Mouse (Mus musculus): ENCODE data around the gene Nphp4.

Nphp4 gene

GRCm38 (mm10) chr4:152477466-152478223 is 1.1 kb downstream of the Nphp4 start, which contains the start of gene Kcnab2:
Gene Kcnab2, minus strand, starts transcription at chr4:152477871.
- DNase-seq (ENCODE audit: low spot score in 2 of 2), result peak; percentile 100

GRCm38 (mm10) chr4:152478224-152478567 is 1.7 kb downstream of the Nphp4 start:
- DNase-seq (ENCODE audit: low spot score in 2 of 2), result no peak

DNA sequence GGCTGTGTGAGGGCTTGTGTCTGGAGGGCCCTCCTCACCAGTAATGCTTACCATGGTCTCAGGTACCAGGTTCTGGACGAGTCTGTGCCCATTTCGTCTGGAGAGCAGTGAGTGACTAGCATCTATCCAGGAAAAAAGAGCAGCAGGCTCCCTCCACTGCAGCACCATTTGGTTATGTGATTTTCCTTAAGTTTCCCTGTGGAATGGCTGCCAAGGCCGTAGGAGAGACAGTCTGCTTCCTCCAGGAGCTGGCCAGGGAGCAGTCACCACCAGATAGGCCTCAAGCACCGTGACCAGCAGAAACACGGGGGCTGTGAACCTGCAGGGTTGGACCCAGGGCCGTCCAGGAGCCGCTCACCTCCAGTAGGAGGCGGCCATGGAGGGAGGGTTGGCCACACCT is 3.9 kb downstream of the Nphp4 start:
- DNase-seq (ENCODE audit: low spot score in 2 of 2), result no peak

DNA sequence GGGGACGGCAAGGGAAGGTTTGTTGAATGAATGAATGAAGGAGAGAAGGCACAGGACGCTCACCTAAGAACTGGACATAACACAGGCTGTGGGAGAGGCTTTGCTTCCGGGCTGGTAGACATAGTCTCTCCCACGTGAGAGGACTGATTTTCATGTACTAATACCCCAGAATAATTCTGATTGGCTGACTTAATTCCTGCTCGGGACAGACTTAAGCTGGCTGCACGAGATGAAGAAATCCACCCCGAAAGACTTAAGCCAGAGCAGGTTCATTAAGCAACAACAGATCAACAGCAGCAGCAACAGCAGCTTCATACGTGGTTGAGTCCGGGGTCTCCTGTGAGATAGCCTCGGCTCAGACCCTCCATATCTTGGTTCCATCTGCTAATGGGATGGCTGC is 11.5 kb downstream of the Nphp4 start:
- no peak for DNase-seq (ENCODE audit: low spot score in 2 of 2)

GRCm38 (mm10) chr4:152490311-152490710 is 13.8 kb downstream of the Nphp4 start:
- no peak for DNase-seq (ENCODE audit: low spot score in 2 of 2)

DNA sequence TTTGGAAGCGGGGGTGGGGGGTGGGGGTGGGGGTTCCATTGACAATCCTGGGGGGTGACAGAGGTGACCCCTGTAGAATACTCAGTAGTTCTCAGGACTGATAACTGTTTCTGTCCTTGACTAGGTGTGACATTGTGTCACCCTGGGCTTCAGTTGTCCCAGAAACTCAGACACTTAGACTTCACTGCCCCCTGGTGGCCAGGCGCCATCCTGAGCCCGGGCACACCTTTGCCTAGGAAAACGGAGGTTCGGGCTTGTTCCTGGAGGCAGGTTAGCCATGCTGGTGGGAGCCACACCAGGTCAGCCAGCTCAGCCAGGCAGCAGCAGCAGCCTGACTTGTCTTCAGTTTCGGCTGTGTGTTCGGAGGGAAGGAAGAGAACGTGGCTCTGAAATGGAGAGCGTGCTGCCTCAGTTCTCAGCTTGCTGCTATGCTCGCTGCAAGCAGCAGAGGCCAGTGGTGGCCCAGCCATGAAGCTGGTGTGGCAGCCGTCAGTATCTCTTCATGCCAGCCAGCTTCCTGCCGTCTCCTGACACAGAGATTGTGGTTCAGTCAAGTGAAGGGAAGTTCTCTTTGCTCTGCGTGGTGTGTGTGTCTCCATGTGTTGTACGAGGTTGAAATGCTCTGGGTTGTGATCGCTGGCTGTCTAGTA is 14.9 kb downstream of the Nphp4 start:
- peak; percentile 56 to 70 for DNase-seq (ENCODE audit: low spot score in 2 of 2)

- DNase-seq (ENCODE audit: low spot score in 2 of 2), result no peak
Measured at GRCm38 (mm10) chr4:152494360-152494879, 17.9 kb downstream of the Nphp4 start.

DNA sequence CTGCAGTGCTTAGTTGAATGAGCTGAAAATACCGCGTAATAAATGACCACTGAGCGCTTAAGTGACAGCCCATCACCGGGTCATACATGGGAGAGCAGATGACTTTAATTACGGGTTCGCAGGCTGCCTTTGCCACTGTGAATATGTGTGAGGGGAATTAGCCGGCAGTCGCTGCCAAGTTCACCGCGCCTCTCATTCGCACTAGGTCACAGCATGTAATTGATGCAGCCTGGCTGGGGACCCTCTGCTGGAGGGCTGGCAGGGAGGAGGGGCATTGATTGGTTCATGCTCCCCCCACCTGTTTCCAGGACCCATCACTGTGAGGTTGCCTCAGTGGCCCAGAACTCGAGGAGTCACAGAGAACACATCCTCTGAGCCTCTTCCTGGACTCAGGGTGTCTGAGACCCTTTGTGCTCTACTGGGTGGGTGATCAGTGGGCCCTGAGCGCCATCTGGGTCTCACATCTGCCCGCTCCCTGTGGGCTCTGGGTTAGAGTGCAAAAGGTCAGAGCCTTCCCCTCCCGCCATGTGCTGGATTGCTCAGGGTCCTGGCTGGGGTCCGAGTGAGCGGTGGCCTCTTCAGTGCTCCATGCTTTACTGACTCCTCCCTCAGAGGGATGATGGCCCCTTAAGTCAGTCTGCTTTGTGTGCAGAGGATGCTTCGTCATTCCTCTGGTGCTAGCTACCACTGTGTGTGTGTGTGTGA is 35.9 kb downstream of the Nphp4 start:
- no peak for DNase-seq (ENCODE audit: low spot score in 2 of 2)

DNA sequence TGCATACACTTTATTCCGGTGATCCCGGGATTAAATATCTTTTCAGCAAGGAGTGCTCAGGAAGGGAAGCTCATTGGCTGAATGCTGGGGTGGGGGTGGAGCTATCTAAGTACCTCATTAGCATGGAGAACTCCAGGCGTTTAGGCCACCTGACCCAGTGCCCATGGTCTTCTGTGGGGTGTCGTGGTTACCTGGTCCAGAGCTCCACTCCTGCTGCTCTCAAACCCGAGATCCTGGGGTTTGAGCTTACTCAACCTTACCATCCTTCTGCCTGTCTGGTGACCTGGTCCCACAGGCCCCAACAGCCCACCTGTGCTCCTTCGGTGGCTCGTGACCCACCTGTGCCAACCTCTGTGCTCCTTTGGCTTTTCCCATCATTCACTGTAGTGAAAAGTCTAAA is 38.4 kb downstream of the Nphp4 start:
- DNase-seq (ENCODE audit: low spot score in 2 of 2), result no peak

DNA sequence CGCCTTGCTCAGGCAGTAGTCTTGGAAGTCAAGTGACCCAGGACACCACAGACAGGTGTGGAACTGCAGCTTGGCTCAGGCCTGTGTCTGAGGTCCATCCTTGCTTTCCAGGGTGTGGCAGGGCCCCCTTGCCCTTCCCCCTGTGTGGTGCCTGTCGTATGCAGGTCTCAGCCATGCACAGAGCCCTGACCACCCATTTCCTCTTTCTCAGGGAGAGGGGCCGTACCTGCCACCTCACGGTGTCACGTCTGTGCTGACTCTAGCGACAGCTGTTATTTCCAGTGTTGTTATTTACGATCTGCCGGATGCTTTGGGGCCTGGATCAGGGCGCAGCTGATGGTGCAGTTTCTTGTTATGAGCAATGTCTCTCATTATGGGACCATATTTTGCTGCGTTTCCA is 42.6 kb downstream of the Nphp4 start:
- DNase-seq (ENCODE audit: low spot score in 2 of 2), result no peak

- peak; percentile 44 to 68 for DNase-seq (ENCODE audit: low spot score in 2 of 2)
Measured at GRCm38 (mm10) chr4:152520083-152520482, 43.6 kb downstream of the Nphp4 start.

- no peak for DNase-seq (ENCODE audit: low spot score in 2 of 2)
Measured at GRCm38 (mm10) chr4:152532872-152533271, 56.4 kb downstream of the Nphp4 start.

GRCm38 (mm10) chr4:152539756-152540155 is 63.2 kb downstream of the Nphp4 start:
- no peak for DNase-seq (ENCODE audit: low spot score in 2 of 2)

GRCm38 (mm10) chr4:152541172-152541571 is 64.7 kb downstream of the Nphp4 start:
- DNase-seq (ENCODE audit: low spot score in 2 of 2), result no peak

- no peak for DNase-seq (ENCODE audit: low spot score in 2 of 2)
Measured at GRCm38 (mm10) chr4:152542447-152542846, 65.9 kb downstream of the Nphp4 start.

- no peak for DNase-seq (ENCODE audit: low spot score in 2 of 2)
Measured at GRCm38 (mm10) chr4:152546481-152546880, 70.0 kb downstream of the Nphp4 start.

DNA sequence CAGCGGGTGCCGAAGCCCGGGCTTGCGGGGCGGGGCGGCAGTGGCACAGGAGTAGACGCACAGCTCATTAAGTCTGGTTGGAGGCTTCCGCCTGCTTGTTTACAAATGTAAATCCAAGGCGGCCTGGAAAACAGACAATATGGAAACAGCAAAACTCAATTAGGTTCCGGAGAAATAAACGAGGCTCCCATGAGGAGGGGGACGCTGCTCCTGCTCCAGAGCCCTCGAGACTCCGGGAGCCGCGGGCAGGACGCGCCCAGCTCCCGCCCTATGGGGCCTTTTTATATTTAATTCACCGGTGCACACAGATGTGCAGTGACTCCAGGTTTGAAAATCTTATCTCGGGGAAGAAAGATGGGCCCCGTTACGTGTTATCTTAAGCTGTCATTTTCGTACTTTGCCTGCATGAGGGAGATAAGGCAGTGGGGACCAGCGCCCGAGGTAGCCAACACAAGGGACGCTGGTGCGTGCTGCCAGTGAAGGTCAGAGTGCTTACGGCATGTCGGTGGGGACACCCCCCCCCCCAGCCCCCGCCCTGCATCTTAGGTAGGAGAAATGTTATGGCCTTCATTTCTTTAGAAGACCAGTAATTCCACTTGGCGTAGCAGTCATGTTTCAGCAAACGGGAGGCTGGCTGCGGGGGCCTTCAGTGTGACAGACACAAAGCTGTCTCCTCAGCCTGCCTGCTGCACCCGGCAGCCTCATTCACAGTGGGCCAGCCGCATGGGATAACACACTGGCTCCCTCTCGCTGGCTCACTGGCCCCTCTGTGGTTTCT is 71.6 kb downstream of the Nphp4 start:
- DNase-seq (ENCODE audit: low spot score in 2 of 2), result no peak

GRCm38 (mm10) chr4:152549507-152550202 is 73.1 kb downstream of the Nphp4 start:
- DNase-seq (ENCODE audit: low spot score in 2 of 2), result no peak

DNA sequence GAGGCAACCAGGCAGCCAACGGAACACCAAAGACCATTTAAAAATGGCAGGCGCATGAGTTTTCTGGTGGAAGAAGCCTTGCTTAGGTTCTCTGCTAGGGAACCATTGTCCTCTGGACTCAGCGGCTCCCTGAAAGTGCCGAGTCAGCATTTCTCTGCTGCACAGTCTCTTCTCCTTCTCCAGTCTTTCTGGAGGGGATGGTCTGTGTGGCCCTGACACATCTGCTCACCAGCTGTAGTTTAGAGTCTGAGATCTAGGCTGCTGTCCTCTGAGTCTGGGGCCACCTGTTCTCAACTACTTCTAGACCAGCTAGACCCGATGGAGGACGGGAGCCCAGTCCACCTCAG is 73.7 kb downstream of the Nphp4 start:
- DNase-seq (ENCODE audit: low spot score in 2 of 2), result no peak

DNA sequence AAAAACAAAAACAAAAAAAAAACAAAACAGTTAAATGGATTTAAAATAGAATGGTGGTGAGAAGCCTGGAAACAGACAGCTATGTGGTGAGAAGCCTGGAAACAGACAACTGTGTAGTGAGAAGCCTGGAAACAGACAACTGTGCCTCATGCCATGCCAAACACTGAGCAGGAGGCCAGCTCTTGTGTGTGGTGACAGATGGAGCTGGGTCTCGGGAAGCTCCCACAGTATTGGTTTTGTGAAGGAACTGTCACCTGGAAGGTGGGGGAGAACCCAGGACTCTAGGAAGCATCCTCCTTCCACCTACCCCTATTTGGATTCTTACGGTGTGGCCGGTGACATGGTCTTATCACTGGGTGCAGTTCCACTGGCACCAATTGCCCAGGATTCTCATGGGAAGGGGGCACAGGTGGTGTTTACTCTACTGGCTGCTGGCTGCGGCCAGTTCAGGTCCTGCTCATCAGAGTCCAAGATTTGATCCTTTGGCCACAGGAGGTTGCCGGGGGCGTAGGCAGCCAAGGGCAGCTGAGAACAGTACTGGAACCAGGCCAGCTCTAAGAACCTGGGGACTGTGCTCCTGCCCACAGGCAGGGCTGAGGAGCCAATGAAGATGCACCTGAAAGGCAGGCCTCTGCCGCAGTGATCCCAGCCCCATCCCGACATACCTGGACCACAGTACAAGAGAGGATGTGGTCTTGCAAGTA is 77.2 kb downstream of the Nphp4 start:
- no peak for DNase-seq (ENCODE audit: low spot score in 2 of 2)

DNA sequence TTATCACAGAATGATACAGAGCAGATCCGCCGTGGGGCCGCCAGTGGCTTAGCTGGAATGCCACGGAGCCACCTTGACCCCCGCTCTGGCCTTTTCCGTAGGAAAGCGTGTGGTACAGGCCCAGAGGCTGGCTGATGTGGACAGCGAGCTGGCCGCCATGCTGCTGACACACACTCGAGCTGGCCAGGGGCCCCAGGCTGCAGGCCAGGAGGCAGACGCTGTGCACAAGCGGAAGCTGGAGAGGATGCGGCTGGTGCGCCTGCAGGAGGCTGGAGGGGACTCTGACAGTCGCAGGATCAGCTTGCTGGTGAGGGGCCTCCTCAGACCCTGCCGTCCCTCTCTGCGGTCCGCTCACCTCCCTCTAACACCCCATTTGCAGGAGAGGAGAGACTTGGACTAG is 77.9 kb downstream of the Nphp4 start:
- DNase-seq (ENCODE audit: low spot score in 2 of 2), result no peak

Measured in frontal cortex, postnatal 14 days (tissue).